Mouse (Mus musculus): ENCODE data around the gene March10.

DNA sequence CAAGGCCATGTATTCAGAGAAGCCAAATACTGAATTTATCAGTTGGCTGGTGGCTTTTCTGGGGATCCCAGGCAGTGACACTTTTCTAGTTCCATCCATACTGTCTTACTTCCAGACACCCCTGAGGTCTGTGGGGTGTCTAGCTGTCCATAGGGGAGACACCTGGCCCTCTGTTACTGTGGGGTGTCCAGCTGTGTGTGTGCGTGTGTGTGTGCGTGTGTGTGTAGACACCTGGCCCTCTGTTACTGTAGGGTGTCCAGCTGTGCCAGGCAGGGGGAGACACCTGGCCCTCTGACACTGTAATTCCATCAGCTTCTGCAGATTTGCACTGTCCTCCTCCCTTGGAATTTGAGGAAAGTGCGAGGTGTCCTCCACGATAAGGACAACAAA lies 102.6 kb downstream of the March10 start:
- TF ChIP-seq CTCF (IDR thresholded peaks at IDR 0.05; ENCODE audit: low read depth), result no peak
- no peak for TF ChIP-seq EP300 (optimal IDR thresholded peaks at IDR 0.05)

All from stomach, postnatal 0 days (tissue).